Mouse (Mus musculus): Measurements from ENCODE around the gene Olfr906. TPM values are rescaled to one million over a fixed set of nuclear protein-coding genes. Genes with fewer than 3 reads are reported as not detected.

The Olfr906 gene
- polyA plus RNA-seq (2015; fragmentation: Nextera tagmentation; extraction: Ambion mirVana) = not detected in 2 replicates

DNA sequence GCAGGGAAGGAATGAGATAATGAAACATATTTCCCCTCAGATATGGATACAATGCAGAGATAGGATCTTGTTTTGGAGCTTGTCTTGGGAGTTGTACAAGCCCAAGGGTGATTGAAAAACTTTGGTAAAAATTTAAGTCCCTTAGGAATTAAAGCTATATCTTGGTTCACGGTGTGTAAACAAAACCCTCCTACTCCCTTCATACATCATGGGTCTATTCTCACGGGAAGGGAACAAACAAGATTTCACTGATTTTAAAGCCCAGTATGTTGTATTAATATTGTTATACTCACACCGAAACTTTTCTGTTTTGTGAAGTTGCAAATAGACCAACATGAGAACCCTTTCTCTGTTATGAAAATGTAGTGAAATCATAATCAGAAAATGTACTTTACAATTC lies at the start of gene Olfr906:
TSS of gene Olfr906 (plus strand) at position 301 of the 400 bp plus-strand sequence.
- Histone ChIP-seq H3K9ac (ENCODE audit: low read depth, low read length) (no peak within 1 kb of the TSS), H3K27me3 (ENCODE audit: control insufficient read depth, insufficient read depth, low read depth, low read length) (no peaks in the 10 kb centered on the region), H3K4me3 (ENCODE audit: low read depth, low read length) (no peak within 1 kb of the TSS), H3K27ac (ENCODE audit: low read length) (no peak within 1 kb of the TSS), H3K9me3 (replicated peaks; ENCODE audit: control insufficient read depth, low read length, poor library complexity, severe bottlenecking) (no peaks in the 10 kb centered on the region), H3K36me3 (ENCODE audit: control insufficient read depth, insufficient read depth, low read length) (no peaks in the 10 kb centered on the region), H3K4me2 (ENCODE audit: low read length) (no peak within 1 kb of the TSS), H3K4me1 (ENCODE audit: control insufficient read depth, insufficient read depth, low read length) (no peaks in the 10 kb centered on the region)
- 92% methylated on average over 3 of the region's 3 CpGs for WGBS
- ATAC-seq = no peak

DNA sequence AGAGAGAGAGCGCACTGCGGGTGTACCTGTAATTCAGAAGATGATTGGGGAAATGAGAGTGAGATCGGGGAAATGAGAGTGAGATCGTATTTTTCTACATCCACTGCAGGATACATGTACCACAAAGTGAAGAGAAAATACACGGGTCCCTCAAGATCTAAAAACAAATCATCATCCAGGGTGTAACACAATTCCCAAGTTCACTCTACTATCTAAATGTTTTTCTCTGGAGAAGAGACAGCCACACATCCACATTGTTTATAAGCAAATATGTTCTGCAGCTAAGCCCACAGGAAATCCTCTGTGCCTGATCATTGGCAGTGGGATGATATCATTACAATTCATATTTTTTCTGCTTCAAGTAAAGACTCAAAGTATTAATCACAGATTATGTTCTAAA lies 39.5 kb upstream of the Olfr906 start, which contains the start of gene Olfr902:
TSS of gene Olfr902 (plus strand) at position 301 of the 400 bp plus-strand sequence.
- 90% methylated on average over 5 of the region's 5 CpGs for WGBS
- Histone ChIP-seq H3K36me3 (ENCODE audit: control insufficient read depth, insufficient read depth, low read length) (no peaks in the 10 kb centered on the region), H3K4me3 (ENCODE audit: low read depth, low read length) (no peak within 1 kb of the TSS)

DNA sequence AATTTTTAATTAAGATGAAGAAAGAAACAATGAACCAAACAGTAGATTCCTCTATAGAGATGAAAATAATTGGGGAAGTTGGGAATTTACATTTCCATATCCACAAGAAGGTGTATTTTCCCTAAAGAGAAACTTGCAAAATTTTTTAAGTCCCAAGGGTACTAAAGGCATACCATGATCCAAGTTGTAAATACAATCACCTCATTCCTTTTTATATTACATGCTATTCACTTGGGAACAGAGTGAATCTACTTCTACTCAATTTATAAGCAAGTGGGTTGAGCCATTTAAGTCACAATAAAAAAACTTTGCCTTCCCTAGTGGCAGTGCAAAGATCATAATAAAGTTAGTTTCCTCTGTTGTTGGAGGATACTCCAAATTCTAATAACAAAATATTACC lies 24.0 kb upstream of the Olfr906 start, which contains the start of gene Olfr904:
TSS of gene Olfr904 (plus strand) at position 301 of the 400 bp plus-strand sequence.
- no peak within 1 kb of the TSS for H3K4me2 ChIP-seq (ENCODE audit: low read length)
- H3K36me3 ChIP-seq (ENCODE audit: control insufficient read depth, insufficient read depth, low read length) = no peaks in the 10 kb centered on the region
- H3K4me3 ChIP-seq (ENCODE audit: low read depth, low read length) = no peak within 1 kb of the TSS
- no peak within 1 kb of the TSS for H3K9ac ChIP-seq (ENCODE audit: low read depth, low read length)
- H3K9me3 ChIP-seq (replicated peaks; ENCODE audit: control insufficient read depth, low read length, poor library complexity, severe bottlenecking) = no peaks in the 10 kb centered on the region
- H3K4me1 ChIP-seq (ENCODE audit: control insufficient read depth, insufficient read depth, low read length) = no peaks in the 10 kb centered on the region
- no peaks in the 10 kb centered on the region for H3K27me3 ChIP-seq (ENCODE audit: control insufficient read depth, insufficient read depth, low read depth, low read length)
- no peak within 1 kb of the TSS for H3K27ac ChIP-seq (ENCODE audit: low read length)
- no peak for ATAC-seq

More for the DNA sequence above, 39.5 kb upstream of the Olfr906 start, which contains the start of gene Olfr902:
- Histone ChIP-seq H3K27ac (ENCODE audit: low read length) (no peak within 1 kb of the TSS), H3K9me3 (replicated peaks; ENCODE audit: control insufficient read depth, low read length, poor library complexity, severe bottlenecking) (no peaks in the 10 kb centered on the region), H3K4me2 (ENCODE audit: low read length) (no peak within 1 kb of the TSS), H3K27me3 (ENCODE audit: control insufficient read depth, insufficient read depth, low read depth, low read length) (no peaks in the 10 kb centered on the region), H3K9ac (ENCODE audit: low read depth, low read length) (no peak within 1 kb of the TSS), H3K4me1 (ENCODE audit: control insufficient read depth, insufficient read depth, low read length) (no peaks in the 10 kb centered on the region)
- ATAC-seq = no peak

DNA sequence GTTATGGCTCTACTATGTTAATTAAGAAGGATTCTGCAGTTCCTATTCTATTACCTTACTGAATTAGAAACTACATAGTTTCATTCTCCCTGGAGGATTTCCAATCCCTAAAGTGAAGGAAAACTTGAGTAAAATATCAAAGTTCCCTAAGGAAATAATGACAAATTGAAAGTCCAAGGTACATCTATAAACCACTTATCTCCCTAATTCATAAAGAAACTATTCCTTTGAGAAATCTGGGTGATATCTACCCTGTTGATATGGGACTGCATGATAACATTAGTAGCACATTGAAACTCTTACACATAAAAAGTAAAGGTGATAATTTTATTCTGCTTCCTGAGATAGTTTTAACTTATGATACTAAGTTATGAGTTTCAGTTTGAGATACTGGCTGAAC lies 16.1 kb upstream of the Olfr906 start, which contains the start of gene Olfr905:
TSS of gene Olfr905 (plus strand) at position 301 of the 400 bp plus-strand sequence.
- Histone ChIP-seq H3K27me3 (ENCODE audit: control insufficient read depth, insufficient read depth, low read depth, low read length) (no peaks in the 10 kb centered on the region), H3K4me2 (ENCODE audit: low read length) (no peak within 1 kb of the TSS), H3K4me1 (ENCODE audit: control insufficient read depth, insufficient read depth, low read length) (no peaks in the 10 kb centered on the region), H3K9ac (ENCODE audit: low read depth, low read length) (no peak within 1 kb of the TSS), H3K4me3 (ENCODE audit: low read depth, low read length) (no peak within 1 kb of the TSS), H3K27ac (ENCODE audit: low read length) (no peak within 1 kb of the TSS), H3K36me3 (ENCODE audit: control insufficient read depth, insufficient read depth, low read length) (no peaks in the 10 kb centered on the region), H3K9me3 (replicated peaks; ENCODE audit: control insufficient read depth, low read length, poor library complexity, severe bottlenecking) (no peaks in the 10 kb centered on the region)
- ATAC-seq = no peak

DNA sequence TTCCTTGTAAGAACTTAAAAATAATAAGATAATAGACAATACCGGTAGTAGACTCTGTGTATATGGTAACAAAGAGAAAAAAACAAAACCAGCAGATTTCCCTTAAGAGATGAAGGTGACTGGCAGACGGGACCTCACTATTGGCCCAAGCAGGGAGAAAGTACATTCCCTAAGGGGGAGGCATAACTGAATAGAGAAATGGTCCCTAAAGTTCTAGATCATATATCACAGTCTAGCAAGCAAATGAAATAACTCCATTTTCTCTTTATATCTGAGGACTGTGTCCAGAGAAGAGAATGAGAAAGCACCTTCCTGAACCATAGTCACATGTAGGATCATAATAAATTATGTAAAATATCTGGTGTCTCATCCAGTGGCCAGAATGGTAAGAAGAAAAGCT lies 8.6 kb downstream of the Olfr906 start, which contains the start of gene Olfr907:
TSS of gene Olfr907 (plus strand) at position 301 of the 400 bp plus-strand sequence.
- Histone ChIP-seq H3K9ac (ENCODE audit: low read depth, low read length) (no peak within 1 kb of the TSS), H3K27me3 (ENCODE audit: control insufficient read depth, insufficient read depth, low read depth, low read length) (no peaks in the 10 kb centered on the region), H3K4me2 (ENCODE audit: low read length) (no peak within 1 kb of the TSS), H3K4me3 (ENCODE audit: low read depth, low read length) (no peak within 1 kb of the TSS), H3K36me3 (ENCODE audit: control insufficient read depth, insufficient read depth, low read length) (no peaks in the 10 kb centered on the region), H3K27ac (ENCODE audit: low read length) (no peak within 1 kb of the TSS), H3K4me1 (ENCODE audit: control insufficient read depth, insufficient read depth, low read length) (no peaks in the 10 kb centered on the region), H3K9me3 (replicated peaks; ENCODE audit: control insufficient read depth, low read length, poor library complexity, severe bottlenecking) (no peaks in the 10 kb centered on the region)
- WGBS = 90% methylated on average over 2 of the region's 2 CpGs
- ATAC-seq = no peak

DNA sequence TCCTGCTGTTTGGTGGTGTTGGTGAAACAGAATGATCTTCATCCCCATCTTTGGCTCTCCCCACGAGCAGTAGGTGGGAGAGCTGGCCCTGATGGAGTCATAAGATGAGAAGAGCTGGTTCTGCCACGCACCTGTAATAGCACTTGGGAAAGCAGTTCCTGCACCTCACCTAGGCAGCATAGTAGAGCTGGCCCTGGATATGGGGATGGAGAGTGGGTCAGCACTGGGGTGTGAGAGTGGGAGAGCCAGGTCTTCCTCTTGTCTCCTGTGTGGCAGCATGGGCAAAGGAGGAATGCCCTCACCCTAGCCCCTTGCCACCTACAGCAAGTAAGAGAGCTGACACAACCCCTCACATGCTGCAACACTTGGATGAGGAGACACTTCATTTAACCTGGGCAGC lies 25.5 kb downstream of the Olfr906 start:
- H3K36me3 ChIP-seq (ENCODE audit: control insufficient read depth, insufficient read depth, low read length) = no peaks in the 10 kb centered on the region
- no peak overlapping the region for H3K9ac ChIP-seq (ENCODE audit: low read depth, low read length)
- H3K27me3 ChIP-seq (ENCODE audit: control insufficient read depth, insufficient read depth, low read depth, low read length) = no peaks in the 10 kb centered on the region
- no peak overlapping the region for H3K4me3 ChIP-seq (ENCODE audit: low read depth, low read length)
- no peak overlapping the region for H3K4me2 ChIP-seq (ENCODE audit: low read length)
- WGBS = 74% methylated on average over 2 of the region's 2 CpGs
- no peak overlapping the region for H3K27ac ChIP-seq (ENCODE audit: low read length)
- H3K9me3 ChIP-seq (replicated peaks; ENCODE audit: control insufficient read depth, low read length, poor library complexity, severe bottlenecking) = no peaks in the 10 kb centered on the region
- no peak for ATAC-seq
- no peaks in the 10 kb centered on the region for H3K4me1 ChIP-seq (ENCODE audit: control insufficient read depth, insufficient read depth, low read length)

DNA sequence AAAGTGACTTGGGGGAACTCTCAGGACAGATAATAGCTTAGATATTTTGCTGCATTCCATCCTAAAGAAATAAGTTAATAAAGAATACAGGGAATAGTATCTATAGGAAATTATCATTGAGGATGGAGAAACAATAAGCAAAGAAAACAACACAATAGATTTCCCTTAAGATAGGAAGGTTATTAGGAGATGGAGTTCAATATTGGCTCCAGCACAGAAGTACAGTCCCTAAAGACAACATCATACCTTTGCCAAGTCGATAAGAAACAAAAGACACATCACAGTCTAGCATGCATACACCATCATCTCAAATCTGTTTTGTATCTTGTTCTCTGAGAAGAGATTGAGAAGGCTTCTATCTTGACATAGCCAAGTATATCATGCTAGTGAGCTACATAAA lies 34.4 kb downstream of the Olfr906 start, which contains the start of gene Olfr911-ps1:
TSS of gene Olfr911-ps1 (plus strand) at position 301 of the 400 bp plus-strand sequence.
- Histone ChIP-seq H3K4me1 (ENCODE audit: control insufficient read depth, insufficient read depth, low read length) (no peaks in the 10 kb centered on the region), H3K9ac (ENCODE audit: low read depth, low read length) (no peak within 1 kb of the TSS), H3K36me3 (ENCODE audit: control insufficient read depth, insufficient read depth, low read length) (no peaks in the 10 kb centered on the region), H3K27ac (ENCODE audit: low read length) (no peak within 1 kb of the TSS), H3K4me3 (ENCODE audit: low read depth, low read length) (no peak within 1 kb of the TSS), H3K4me2 (ENCODE audit: low read length) (no peak within 1 kb of the TSS), H3K27me3 (ENCODE audit: control insufficient read depth, insufficient read depth, low read depth, low read length) (no peaks in the 10 kb centered on the region), H3K9me3 (replicated peaks; ENCODE audit: control insufficient read depth, low read length, poor library complexity, severe bottlenecking) (no peaks in the 10 kb centered on the region)
- no peak for ATAC-seq
- WGBS = 66% methylated on average over 1 of the region's 1 CpGs

DNA sequence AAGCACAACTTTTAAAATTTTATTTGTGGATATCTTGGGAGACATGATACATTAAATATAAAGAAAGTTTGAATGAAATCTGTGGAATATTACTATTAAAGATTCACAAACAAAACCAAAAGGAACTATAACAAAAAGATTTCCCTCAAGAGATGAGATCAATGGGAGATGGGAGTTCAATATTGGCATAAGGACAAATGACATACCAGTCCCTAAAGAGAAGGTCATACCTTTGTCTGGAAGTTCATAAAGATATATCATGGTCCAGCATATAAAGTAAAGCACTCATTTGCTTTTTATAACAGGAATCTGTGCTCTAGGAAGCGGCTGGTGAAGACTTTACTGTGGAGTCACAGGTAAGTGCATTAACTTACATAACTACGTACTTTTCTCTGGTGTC lies 50.7 kb downstream of the Olfr906 start, which contains the start of gene Olfr910:
TSS of gene Olfr910 (plus strand) at position 301 of the 400 bp plus-strand sequence.
- no peaks in the 10 kb centered on the region for H3K36me3 ChIP-seq (ENCODE audit: control insufficient read depth, insufficient read depth, low read length)
- WGBS = 95% methylated on average over 2 of the region's 2 CpGs
- no peak within 1 kb of the TSS for H3K27ac ChIP-seq (ENCODE audit: low read length)
- no peaks in the 10 kb centered on the region for H3K9me3 ChIP-seq (replicated peaks; ENCODE audit: control insufficient read depth, low read length, poor library complexity, severe bottlenecking)
- no peaks in the 10 kb centered on the region for H3K27me3 ChIP-seq (ENCODE audit: control insufficient read depth, insufficient read depth, low read depth, low read length)
- ATAC-seq = no peak
- no peaks in the 10 kb centered on the region for H3K4me1 ChIP-seq (ENCODE audit: control insufficient read depth, insufficient read depth, low read length)
- no peak within 1 kb of the TSS for H3K4me2 ChIP-seq (ENCODE audit: low read length)
- H3K4me3 ChIP-seq (ENCODE audit: low read depth, low read length) = no peak within 1 kb of the TSS
- no peak within 1 kb of the TSS for H3K9ac ChIP-seq (ENCODE audit: low read depth, low read length)
